Mouse (Mus musculus) T-helper 17 cell (primary cell): ENCODE measurements around the gene Rhbdl3.

Experiments
- in situ Hi-C, 2 experiments: fragments of 300-600 bp; cut with MboI, MseI; formaldehyde crosslinking; loops; 1 replicate in 1 of 2; 2 replicates in 1 of 2; pipeline ENCODE4 v1.15.1; 2025; ENCODE audit warnings: high pct_unique_total_duplicates in 2 of 2

The Rhbdl3 gene

GRCm38 (mm10) chr11:80300551-80301315, at the start of gene Rhbdl3:
Rhbdl3 (plus strand) TSS chr11:80300912.
- in situ Hi-C loops: loop anchor here in 1 of 2 experiments (10.0 kb wide), 1 partner anchor 956 kb away; no protein-coding TSS in a partner anchor

GRCm38 (mm10) chr11:80264137-80264536, 36.6 kb upstream of the Rhbdl3 start:
- in situ Hi-C loops: no loop called here

GRCm38 (mm10) chr11:80271096-80271495, 29.6 kb upstream of the Rhbdl3 start:
- in situ Hi-C loops: no loop called here

GRCm38 (mm10) chr11:80275011-80275410, 25.7 kb upstream of the Rhbdl3 start:
- in situ Hi-C loops: no loop called here

- in situ Hi-C loops: no loop called here
Measured at GRCm38 (mm10) chr11:80278054-80278453, 22.7 kb upstream of the Rhbdl3 start.

- in situ Hi-C loops: no loop called here
Measured at GRCm38 (mm10) chr11:80283786-80284185, 16.9 kb upstream of the Rhbdl3 start.

- in situ Hi-C loops: no loop called here
Measured at GRCm38 (mm10) chr11:80284641-80285040, 16.1 kb upstream of the Rhbdl3 start.

GRCm38 (mm10) chr11:80287150-80287549, 13.6 kb upstream of the Rhbdl3 start:
- in situ Hi-C loops: no loop called here

- in situ Hi-C loops: no loop called here
Measured at GRCm38 (mm10) chr11:80289701-80290445, 10.8 kb upstream of the Rhbdl3 start.

- in situ Hi-C loops: no loop called here
Measured at GRCm38 (mm10) chr11:80291004-80291403, 9.7 kb upstream of the Rhbdl3 start.

GRCm38 (mm10) chr11:80292463-80292862, 8.2 kb upstream of the Rhbdl3 start:
- in situ Hi-C loops: no loop called here

GRCm38 (mm10) chr11:80295066-80295465, 5.6 kb upstream of the Rhbdl3 start:
- in situ Hi-C loops: loop anchor here in 1 of 2 experiments (5.0 kb wide), 1 partner anchor 57 kb away; no protein-coding TSS in a partner anchor

- in situ Hi-C loops: loop anchor here in 1 of 2 experiments (5.0 kb wide), 1 partner anchor 57 kb away; no protein-coding TSS in a partner anchor
Measured at GRCm38 (mm10) chr11:80295785-80296184, 4.9 kb upstream of the Rhbdl3 start.

- in situ Hi-C loops: loop anchor here (5.0 to 10.0 kb wide), 2 partner anchors 53 to 955 kb away; no protein-coding TSS in a partner anchor
Measured at GRCm38 (mm10) chr11:80299513-80300235, 1.0 kb upstream of the Rhbdl3 start.

GRCm38 (mm10) chr11:80301316-80302045, 769 bp downstream of the Rhbdl3 start:
- in situ Hi-C loops: loop anchor here in 1 of 2 experiments (10.0 kb wide), 1 partner anchor 957 kb away; no protein-coding TSS in a partner anchor

- in situ Hi-C loops: loop anchor here in 1 of 2 experiments (10.0 kb wide), 1 partner anchor 957 kb away; no protein-coding TSS in a partner anchor
Measured at GRCm38 (mm10) chr11:80302046-80302390, 1.3 kb downstream of the Rhbdl3 start.

- in situ Hi-C loops: loop anchor here in 1 of 2 experiments (10.0 kb wide), 1 partner anchor 958 kb away; no protein-coding TSS in a partner anchor
Measured at GRCm38 (mm10) chr11:80302536-80302935, 1.8 kb downstream of the Rhbdl3 start.

GRCm38 (mm10) chr11:80303746-80304145, 3.0 kb downstream of the Rhbdl3 start:
- in situ Hi-C loops: loop anchor here in 1 of 2 experiments (10.0 kb wide), 1 partner anchor 959 kb away; no protein-coding TSS in a partner anchor

- in situ Hi-C loops: loop anchor here in 1 of 2 experiments (10.0 kb wide), 1 partner anchor 960 kb away; no protein-coding TSS in a partner anchor
Measured at GRCm38 (mm10) chr11:80304846-80305245, 4.1 kb downstream of the Rhbdl3 start.

GRCm38 (mm10) chr11:80308537-80308936, 7.8 kb downstream of the Rhbdl3 start:
- in situ Hi-C loops: loop anchor here in 1 of 2 experiments (10.0 kb wide), 1 partner anchor 964 kb away; no protein-coding TSS in a partner anchor

GRCm38 (mm10) chr11:80311271-80311670, 10.6 kb downstream of the Rhbdl3 start:
- in situ Hi-C loops: no loop called here
